Mouse (Mus musculus) CH12.LX (cell line): Measurements from ENCODE around the gene Gm37240. TPM values are rescaled to one million over a fixed set of nuclear protein-coding genes. Genes with fewer than 3 reads are reported as not detected.

Experiments
- DNase-seq: peaks from one replicate; pipeline ENCODE4 v3.0.0-alpha.2; 2013; ENCODE audit errors: extremely low read depth
- H3K27ac ChIP-seq: 2 replicates; pipeline ENCODE4 v1.5.1; 2012; ENCODE audit warnings: low read depth, mild to moderate bottlenecking, control low read depth, moderate library complexity; ENCODE audit not compliant: insufficient read depth
- H3K27me3 ChIP-seq: replicated peaks from 2 replicates; pipeline ENCODE3; 2012; ENCODE audit warnings: inconsistent platforms
- H3K36me3 ChIP-seq, 2 experiments: replicated peaks in 1 of 2; 2 replicates each; pipeline versions ENCODE3 to v1.6.1; 2012; ENCODE audit warnings: inconsistent platforms in 1 of 2, low read length in 1 of 2, mild to moderate bottlenecking in 1 of 2, mixed read lengths in 1 of 2, moderate library complexity in 1 of 2; ENCODE audit not compliant: control insufficient read depth in 1 of 2, insufficient read depth in 1 of 2
- H3K4me1 ChIP-seq, 2 experiments: 2 replicates each; pipeline ENCODE4 v1.6.1; 2012; ENCODE audit warnings: inconsistent platforms in 1 of 2, moderate library complexity in 1 of 2; ENCODE audit not compliant: insufficient read depth in 2 of 2, control insufficient read depth in 1 of 2
- H3K4me2 ChIP-seq: 2 replicates; pipeline ENCODE4 v1.6.1; 2012; ENCODE audit warnings: low read depth, mild to moderate bottlenecking, control low read depth; ENCODE audit not compliant: poor library complexity, insufficient read depth, severe bottlenecking
- H3K4me3 ChIP-seq, 3 experiments: fragments of 150-350 bp in 1 of 3; sonication (generic) in 1 of 3; replicated peaks in 1 of 3; 2 replicates each; pipeline versions ENCODE3 to v1.5.1; 2011 to 2012; ENCODE audit warnings: low read depth in 2 of 3, low read length in 2 of 3, mild to moderate bottlenecking in 2 of 3, moderate library complexity in 2 of 3, control low read depth in 1 of 3, improper control_type of control experiment in 1 of 3, inconsistent platforms in 1 of 3, mixed read lengths in 1 of 3; ENCODE audit not compliant: poor library complexity in 1 of 3
- H3K79me2 ChIP-seq: replicated peaks from 2 replicates; pipeline ENCODE4 v1.6.1; 2012; ENCODE audit warnings: mild to moderate bottlenecking, moderate library complexity; ENCODE audit not compliant: control insufficient read depth, poor library complexity, insufficient read depth, severe bottlenecking; ENCODE audit errors: extremely low read depth
- H3K9ac ChIP-seq: 2 replicates; pipeline ENCODE4 v1.6.1; 2012; ENCODE audit warnings: low read depth, mild to moderate bottlenecking, control low read depth, moderate library complexity; ENCODE audit not compliant: insufficient read depth
- H3K9me3 ChIP-seq: replicated peaks from 2 replicates; pipeline ENCODE3; 2012; ENCODE audit warnings: low read length, inconsistent platforms, mixed read lengths
- CHD1 ChIP-seq: IDR thresholded peaks from 2 replicates; pipeline ENCODE4 v1.6.1; 2012; ENCODE audit warnings: low read depth, low read length, improper control_type of control experiment, inconsistent platforms
- CHD2 ChIP-seq: IDR thresholded peaks from 2 replicates; pipeline ENCODE4 v1.6.1; 2011; ENCODE audit warnings: low read length, improper control_type of control experiment
- CTCF ChIP-seq, 2 experiments: IDR thresholded peaks in 1 of 2; conservative IDR thresholded peaks in 1 of 2; 2 replicates each; pipeline ENCODE4 v1.5.1; 2011 to 2012; ENCODE audit warnings: low read depth in 2 of 2, low read length in 2 of 2, improper control_type of control experiment in 1 of 2, inconsistent platforms in 1 of 2, mild to moderate bottlenecking in 1 of 2, moderate library complexity in 1 of 2
- E2F4 ChIP-seq: IDR thresholded peaks from 2 replicates; pipeline ENCODE4 v1.6.1; 2011; ENCODE audit warnings: low read depth, low read length, improper control_type of control experiment; ENCODE audit not compliant: insufficient replicate concordance
- ELF1 ChIP-seq: IDR thresholded peaks from 2 replicates; pipeline ENCODE4 v1.6.1; 2014; ENCODE audit warnings: low read depth, mild to moderate bottlenecking, inconsistent platforms, low read length, improper control_type of control experiment
- EP300 ChIP-seq: IDR thresholded peaks from 2 replicates; pipeline ENCODE4 v1.6.1; 2011; ENCODE audit warnings: low read length, improper control_type of control experiment
- ETS1 ChIP-seq: conservative IDR thresholded peaks from 2 replicates; pipeline ENCODE4 v1.6.1; 2012; ENCODE audit warnings: low read depth, mild to moderate bottlenecking, inconsistent platforms, low read length, improper control_type of control experiment, moderate library complexity
- HCFC1 ChIP-seq: IDR thresholded peaks from 2 replicates; pipeline ENCODE4 v1.6.1; 2012; ENCODE audit warnings: low read depth, mild to moderate bottlenecking, inconsistent platforms, low read length, improper control_type of control experiment
- IRF4 ChIP-seq: IDR thresholded peaks from 2 replicates; pipeline ENCODE4 v1.6.1; 2014; ENCODE audit warnings: low read depth, mild to moderate bottlenecking, inconsistent platforms, low read length, improper control_type of control experiment
- JUND ChIP-seq: conservative IDR thresholded peaks from 2 replicates; pipeline ENCODE4 v1.6.1; 2011; ENCODE audit warnings: low read depth, low read length, improper control_type of control experiment
- MAZ ChIP-seq: IDR thresholded peaks from 2 replicates; pipeline ENCODE4 v1.6.1; 2012; ENCODE audit warnings: low read depth, mild to moderate bottlenecking, inconsistent platforms, low read length, improper control_type of control experiment, moderate library complexity
- MEF2A ChIP-seq: IDR thresholded peaks from 2 replicates; pipeline ENCODE4 v1.6.1; 2014; ENCODE audit warnings: low read depth, mild to moderate bottlenecking, inconsistent platforms, low read length, improper control_type of control experiment, borderline replicate concordance
- NRF1 ChIP-seq: IDR thresholded peaks from 2 replicates; pipeline ENCODE4 v1.6.1; 2014; ENCODE audit warnings: low read depth, mild to moderate bottlenecking, inconsistent platforms, low read length, improper control_type of control experiment, moderate library complexity
- PAX5 ChIP-seq: IDR thresholded peaks from 2 replicates; pipeline ENCODE4 v1.6.1; 2012; ENCODE audit warnings: low read length, inconsistent platforms, mixed read lengths
- POLR2A ChIP-seq: IDR thresholded peaks from 2 replicates; pipeline ENCODE4 v1.6.1; 2011; ENCODE audit warnings: low read depth, mild to moderate bottlenecking, improper control_type of control experiment, low read length
- RAD21 ChIP-seq: IDR thresholded peaks from 2 replicates; pipeline ENCODE4 v1.6.1; 2011; ENCODE audit warnings: low read depth, mild to moderate bottlenecking, low read length, improper control_type of control experiment, moderate library complexity
- RCOR1 ChIP-seq: conservative IDR thresholded peaks from 2 replicates; pipeline ENCODE4 v1.6.1; 2012; ENCODE audit warnings: low read depth, mild to moderate bottlenecking, inconsistent platforms, low read length, improper control_type of control experiment
- TBP ChIP-seq: conservative IDR thresholded peaks from 2 replicates; pipeline ENCODE4 v1.6.1; 2011; ENCODE audit warnings: low read depth, low read length, improper control_type of control experiment
- TCF12 ChIP-seq: IDR thresholded peaks from 2 replicates; pipeline ENCODE4 v1.6.1; 2014; ENCODE audit warnings: low read depth, mild to moderate bottlenecking, inconsistent platforms, low read length, improper control_type of control experiment
- UBTF ChIP-seq: IDR thresholded peaks from 2 replicates; pipeline ENCODE4 v1.6.1; 2012; ENCODE audit warnings: low read depth, mild to moderate bottlenecking, inconsistent platforms, low read length, improper control_type of control experiment, moderate library complexity
- USF1 ChIP-seq: IDR thresholded peaks from 2 replicates; pipeline ENCODE4 v1.6.1; 2014; ENCODE audit warnings: low read depth, mild to moderate bottlenecking, inconsistent platforms, low read length, improper control_type of control experiment
- USF2 ChIP-seq: conservative IDR thresholded peaks from 2 replicates; pipeline ENCODE4 v1.6.1; 2011; ENCODE audit warnings: low read depth, low read length, improper control_type of control experiment
- ZC3H11A ChIP-seq: IDR thresholded peaks from 2 replicates; pipeline ENCODE4 v1.6.1; 2012; ENCODE audit warnings: low read depth, mild to moderate bottlenecking, inconsistent platforms, low read length, improper control_type of control experiment
- ZKSCAN1 ChIP-seq: IDR thresholded peaks from 2 replicates; pipeline ENCODE4 v1.6.1; 2012; ENCODE audit warnings: low read depth, inconsistent platforms, low read length, improper control_type of control experiment, borderline replicate concordance
- ZMIZ1 ChIP-seq: IDR thresholded peaks from 2 replicates; pipeline ENCODE4 v1.6.1; 2012; ENCODE audit warnings: low read depth, mild to moderate bottlenecking, inconsistent platforms, low read length, improper control_type of control experiment
- dilution Hi-C: fragments of 300-500 bp; cut with MboI; formaldehyde crosslinking; loops from 2 replicates; pipeline ENCODE4 v1.14.3; 2020; ENCODE audit warnings: low sequenced_read_pairs; ENCODE audit not compliant: extremely low pct_unique_long_range_greater_than_20kb, extremely low pct_ligation_motif_present
- in situ Hi-C: fragments of 300-500 bp; cut with MboI; formaldehyde crosslinking; loops from 3 replicates; pipeline ENCODE4 v1.14.3; 2019; ENCODE audit warnings: low sequenced_read_pairs, low pct_ligation_motif_present, low pct_unique_long_range_greater_than_20kb, mixed read lengths
- polyA plus RNA-seq: library from polyadenylated mRNA; unstranded; fragments of >175 nt; gene quantifications from 2 replicates; pipeline ENCODE4 v1.2.1, GENCODE M21; 2012; ENCODE audit warnings: low read depth; ENCODE audit not compliant: insufficient read length
- total RNA-seq, 2 experiments: library from RNA; depleted of rRNA; stranded (reverse); fragments of 300-350 nt in 1 of 2; fragments of >200 nt in 1 of 2; gene quantifications; 2 replicates each; pipeline ENCODE4 v1.2.3; 2012 to 2014

The Gm37240 gene
- total and polyA plus RNA-seq, 3 experiments, result 0.08 to 0.19 (median 0.14) TPM

DNA sequence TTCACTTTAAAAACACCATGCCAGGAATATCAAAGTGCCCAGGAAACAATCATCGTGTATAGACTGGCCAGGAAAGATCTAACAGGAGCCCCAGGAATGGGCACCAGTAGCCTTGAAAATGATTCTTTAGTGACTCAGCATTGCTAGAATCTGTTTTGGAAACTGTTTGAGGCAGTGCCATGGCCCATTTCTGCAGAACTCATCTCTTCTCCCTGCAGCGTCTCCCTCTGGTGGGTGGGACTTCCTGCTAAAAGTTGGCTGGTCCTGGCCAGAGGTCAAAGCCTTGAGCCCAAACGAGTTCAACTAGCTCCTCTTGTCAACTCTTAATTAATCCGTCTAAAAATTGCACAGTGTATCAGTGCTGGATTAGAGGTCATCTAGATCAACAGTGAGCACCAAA lies 833.8 kb downstream of the Gm37240 start:
- H3K79me2 ChIP-seq, result no peaks in the 10 kb centered on the region
- in situ Hi-C loops, result no loop called here
- dilution Hi-C loops, result no loop called here

DNA sequence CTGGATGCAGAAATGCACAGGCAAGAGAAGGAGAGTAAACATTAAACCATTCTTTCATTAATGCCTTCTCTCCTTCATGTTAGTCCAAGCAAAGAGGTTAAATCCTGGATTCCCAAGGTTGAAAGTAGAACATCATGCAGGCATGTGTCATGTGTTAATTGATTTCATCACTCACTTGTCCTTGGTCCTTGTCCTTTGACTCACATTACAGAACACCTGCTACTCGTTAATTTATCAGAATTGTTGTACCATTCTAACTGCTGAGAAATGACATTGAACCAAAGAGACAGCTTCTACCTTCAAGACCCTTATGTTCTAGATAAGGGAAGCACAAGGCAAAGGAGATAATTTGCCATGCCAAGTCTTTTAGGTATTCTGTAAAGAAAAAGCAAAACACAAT lies 835.1 kb downstream of the Gm37240 start:
- Histone ChIP-seq H3K9me3 (no peaks in the 10 kb centered on the region), H3K27me3 (no peaks in the 10 kb centered on the region), H3K79me2 (no peaks in the 10 kb centered on the region), H3K4me3 (no peak overlapping the region), H3K36me3 (no peaks in the 10 kb centered on the region), H3K9ac (no peak overlapping the region), H3K4me2 (no peak overlapping the region), H3K27ac (no peak overlapping the region), H3K4me1 (peaks cover 3 to 5% of the 10 kb centered on the region in 2 experiments)
- dilution Hi-C loops (no loop called here), in situ Hi-C loops (no loop called here)
- no peak for DNase-seq
- TF ChIP-seq ZMIZ1 (no peak), CHD2 (no peak), CHD1 (no peak), ETS1 (no peak), TCF12 (no peak), ELF1 (no peak), USF1 (no peak), ZKSCAN1 (no peak), IRF4 (no peak), CTCF (conservative IDR thresholded peaks at IDR 0.05 in 1 of 2, IDR thresholded peaks at IDR 0.05 in 1 of 2; ENCODE audit: low read depth in 2 of 2, low read length in 2 of 2) (no peak), ZC3H11A (no peak), MEF2A (no peak), HCFC1 (no peak), UBTF (no peak)

More for the DNA sequence above, 833.8 kb downstream of the Gm37240 start:
- H3K4me3 ChIP-seq, result no peak overlapping the region
- H3K9ac ChIP-seq, result no peak overlapping the region
- H3K36me3 ChIP-seq, result no peaks in the 10 kb centered on the region
- no peaks in the 10 kb centered on the region for H3K27me3 ChIP-seq
- H3K4me1 ChIP-seq, result peaks cover 12 to 18% of the 10 kb centered on the region in 2 experiments
- H3K4me2 ChIP-seq, result no peak overlapping the region
- H3K9me3 ChIP-seq, result no peaks in the 10 kb centered on the region
- no peak for TF ChIP-seq ZC3H11A
- no peak for TF ChIP-seq TBP
- TF ChIP-seq JUND, result no peak
- TF ChIP-seq EP300, result no peak
- TF ChIP-seq USF2, result no peak
- TF ChIP-seq NRF1, result no peak
- no peak for TF ChIP-seq PAX5
- no peak for TF ChIP-seq ZMIZ1
- TF ChIP-seq RCOR1, result no peak
- TF ChIP-seq RAD21, result no peak
- TF ChIP-seq POLR2A, result no peak
- TF ChIP-seq HCFC1, result no peak
- TF ChIP-seq TCF12, result no peak
- no peak for TF ChIP-seq E2F4
- TF ChIP-seq ELF1, result no peak
- TF ChIP-seq MAZ, result no peak
- TF ChIP-seq USF1, result no peak
- H3K27ac ChIP-seq, result no peak overlapping the region
- no peak for DNase-seq
